Mouse (Mus musculus): Measurements from ENCODE around the gene Slc7a7. TPM values are rescaled to one million over a fixed set of nuclear protein-coding genes. Genes with fewer than 3 reads are reported as not detected.
"Not testable (repeated sequence)": the region's sequence is repeated elsewhere in the genome, so short reads cannot be mapped to it uniquely, and the experiment has no call there.

Slc7a7 gene
- polyA plus RNA-seq, 1 experiment: 19.5 TPM

DNA sequence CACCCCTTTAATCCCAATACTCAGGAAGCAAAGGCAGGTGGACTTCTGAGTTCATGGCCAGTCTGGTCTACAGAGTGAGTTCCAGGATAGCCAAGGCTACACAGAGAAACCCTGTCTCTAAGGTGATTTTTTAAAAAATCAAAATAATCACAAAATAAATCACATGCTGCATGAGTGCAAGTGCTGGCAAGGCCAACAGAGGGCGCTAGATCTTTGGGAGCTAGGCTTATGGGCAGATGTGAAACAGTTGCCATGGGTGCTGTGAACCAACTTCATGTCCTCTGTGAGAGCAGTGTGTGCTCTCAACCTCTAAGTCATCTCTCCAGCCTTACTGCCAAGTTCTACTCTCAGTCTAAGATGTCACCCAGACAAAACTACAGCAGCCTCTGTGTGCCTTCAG lies 63.2 kb downstream of the Slc7a7 start:
- TF ChIP-seq CTCF (IDR thresholded peaks at IDR 0.05; ENCODE audit: control insufficient read depth, insufficient read depth, insufficient replicate concordance, low read depth, low read length): peak; percentile 75; the same call in 1 of the 2 replicates
- no peak for TF ChIP-seq POLR2A (IDR thresholded peaks at IDR 0.05; ENCODE audit: control insufficient read depth, low read depth, low read length)
- Histone ChIP-seq H3K4me1 (ENCODE audit: control insufficient read depth, insufficient read depth, low read length) (no peaks in the 10 kb centered on the region), H3K27ac (ENCODE audit: control insufficient read depth, insufficient read depth, low read depth, low read length) (no peak overlapping the region), H3K36me3 (ENCODE audit: control insufficient read depth, insufficient read depth, low read length) (no peaks in the 10 kb centered on the region), H3K27me3 (ENCODE audit: control insufficient read depth, insufficient read depth, low read length) (no peaks in the 10 kb centered on the region), H3K4me3 (ENCODE audit: control insufficient read depth, low read depth, low read length) (no peak overlapping the region)

DNA sequence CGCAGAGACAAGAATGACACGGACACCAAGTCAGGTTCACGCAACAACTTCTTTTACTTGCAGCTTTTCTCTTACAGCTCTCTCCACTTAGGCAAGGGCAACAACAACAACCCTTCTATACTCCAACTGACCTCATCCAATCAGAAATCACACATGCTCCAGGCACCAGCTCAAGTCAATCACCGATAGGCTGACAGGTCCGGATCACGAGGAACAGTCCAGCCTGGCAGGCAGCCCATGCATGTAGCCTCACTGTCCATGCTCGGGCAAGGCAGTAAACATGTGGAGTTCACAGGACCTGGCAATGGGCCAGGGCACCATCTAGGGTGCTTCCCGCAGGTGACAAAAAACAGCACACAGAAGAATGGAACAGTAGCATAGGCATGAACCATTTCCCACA lies 65.3 kb downstream of the Slc7a7 start:
- Histone ChIP-seq H3K27me3 (ENCODE audit: control insufficient read depth, insufficient read depth, low read length) (no peaks in the 10 kb centered on the region), H3K27ac (ENCODE audit: control insufficient read depth, insufficient read depth, low read depth, low read length) (no peak overlapping the region), H3K4me1 (ENCODE audit: control insufficient read depth, insufficient read depth, low read length) (no peaks in the 10 kb centered on the region), H3K36me3 (ENCODE audit: control insufficient read depth, insufficient read depth, low read length) (no peaks in the 10 kb centered on the region), H3K4me3 (ENCODE audit: control insufficient read depth, low read depth, low read length) (no peak overlapping the region)
- TF ChIP-seq POLR2A (IDR thresholded peaks at IDR 0.05; ENCODE audit: control insufficient read depth, low read depth, low read length) (no peak), CTCF (IDR thresholded peaks at IDR 0.05; ENCODE audit: control insufficient read depth, insufficient read depth, insufficient replicate concordance, low read depth, low read length) (no peak)

DNA sequence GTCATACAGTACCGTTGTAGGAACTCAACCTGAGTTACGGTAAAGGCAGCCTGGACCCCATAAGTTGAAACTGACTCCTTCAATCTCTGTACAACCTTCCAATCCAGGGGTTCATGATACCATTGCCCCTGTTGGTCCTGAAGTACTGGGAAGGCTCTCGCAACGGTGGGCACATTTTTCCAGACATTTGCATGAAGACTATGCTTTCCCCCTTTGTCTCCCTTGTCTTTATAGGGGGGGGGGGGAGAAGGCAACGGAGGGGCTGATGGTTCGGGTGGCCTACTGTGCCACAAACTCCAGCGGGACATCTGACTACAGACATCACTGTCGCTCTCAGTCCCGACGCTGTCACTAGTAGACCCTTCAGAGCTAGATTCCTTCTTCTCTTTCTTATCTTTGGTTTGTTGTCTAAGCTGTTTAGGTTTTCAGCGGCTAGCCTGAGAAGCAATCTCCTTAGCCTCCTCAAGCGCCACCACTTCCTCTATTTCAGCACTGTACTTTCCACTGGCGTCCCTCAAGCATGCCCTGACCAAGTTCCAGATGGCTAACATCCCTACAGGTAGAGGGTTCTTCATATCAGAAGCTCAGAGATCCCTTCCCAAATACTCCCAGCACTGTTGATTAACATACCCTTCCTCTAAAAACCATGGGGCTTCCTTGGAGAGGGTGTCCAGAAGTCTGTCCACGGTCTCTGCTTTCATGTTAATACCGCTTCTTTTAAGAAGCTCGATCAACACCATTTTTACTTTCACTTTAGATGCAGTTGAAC lies 66.6 kb downstream of the Slc7a7 start:
- not testable (repeated sequence) for H3K4me3 ChIP-seq (ENCODE audit: control insufficient read depth, low read depth, low read length); H3K36me3 ChIP-seq (ENCODE audit: control insufficient read depth, insufficient read depth, low read length); H3K4me1 ChIP-seq (ENCODE audit: control insufficient read depth, insufficient read depth, low read length); H3K27me3 ChIP-seq (ENCODE audit: control insufficient read depth, insufficient read depth, low read length); H3K27ac ChIP-seq (ENCODE audit: control insufficient read depth, insufficient read depth, low read depth, low read length)

DNA sequence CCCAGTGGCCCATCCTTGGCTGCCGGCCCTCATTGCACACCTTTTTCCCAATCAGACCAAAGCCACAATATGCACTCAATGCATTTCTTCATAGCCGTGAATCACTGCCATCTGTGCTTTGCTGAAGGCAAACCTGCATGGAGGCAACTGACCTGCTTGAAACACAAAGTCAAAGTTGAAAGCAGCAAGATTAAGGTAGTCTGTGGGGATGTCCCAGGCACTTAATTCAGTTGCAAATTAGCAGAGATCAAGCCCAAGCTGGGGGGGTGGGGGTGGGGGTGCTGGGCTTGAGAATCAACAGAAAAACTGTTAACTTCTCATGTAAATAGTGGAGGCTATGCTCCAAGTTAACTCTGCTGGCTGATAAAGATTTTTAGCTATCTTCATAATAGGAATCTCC lies 75.8 kb downstream of the Slc7a7 start:
- not testable (repeated sequence) for H3K27me3 ChIP-seq (ENCODE audit: control insufficient read depth, insufficient read depth, low read length); H3K27ac ChIP-seq (ENCODE audit: control insufficient read depth, insufficient read depth, low read depth, low read length); H3K36me3 ChIP-seq (ENCODE audit: control insufficient read depth, insufficient read depth, low read length); H3K4me3 ChIP-seq (ENCODE audit: control insufficient read depth, low read depth, low read length); H3K4me1 ChIP-seq (ENCODE audit: control insufficient read depth, insufficient read depth, low read length)

DNA sequence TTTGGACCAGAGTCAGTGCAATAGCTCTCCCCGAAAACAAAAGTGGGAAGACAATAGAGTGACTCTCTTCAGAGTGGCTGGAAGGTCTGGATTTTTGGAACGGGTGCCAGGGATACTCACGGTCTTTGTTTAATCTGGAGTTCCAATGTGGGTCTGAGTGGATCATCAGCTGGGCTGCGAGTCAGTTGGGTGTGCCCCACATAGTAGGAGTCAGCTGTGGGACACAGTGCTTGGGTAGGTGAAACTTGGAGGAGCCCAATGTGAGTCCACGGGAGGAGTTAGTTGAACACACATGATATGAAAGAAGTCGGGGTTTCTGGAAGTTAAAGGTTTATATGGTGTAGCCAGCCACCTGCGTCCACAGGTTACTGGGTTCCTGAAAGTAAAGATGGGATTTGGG lies 76.7 kb downstream of the Slc7a7 start:
- Histone ChIP-seq H3K27me3 (ENCODE audit: control insufficient read depth, insufficient read depth, low read length) (no peaks in the 10 kb centered on the region), H3K4me1 (ENCODE audit: control insufficient read depth, insufficient read depth, low read length) (no peaks in the 10 kb centered on the region), H3K36me3 (ENCODE audit: control insufficient read depth, insufficient read depth, low read length) (no peaks in the 10 kb centered on the region), H3K4me3 (ENCODE audit: control insufficient read depth, low read depth, low read length) (no peak overlapping the region), H3K27ac (ENCODE audit: control insufficient read depth, insufficient read depth, low read depth, low read length) (no peak overlapping the region)
- TF ChIP-seq POLR2A (IDR thresholded peaks at IDR 0.05; ENCODE audit: control insufficient read depth, low read depth, low read length) (no peak), CTCF (IDR thresholded peaks at IDR 0.05; ENCODE audit: control insufficient read depth, insufficient read depth, insufficient replicate concordance, low read depth, low read length) (no peak)

DNA sequence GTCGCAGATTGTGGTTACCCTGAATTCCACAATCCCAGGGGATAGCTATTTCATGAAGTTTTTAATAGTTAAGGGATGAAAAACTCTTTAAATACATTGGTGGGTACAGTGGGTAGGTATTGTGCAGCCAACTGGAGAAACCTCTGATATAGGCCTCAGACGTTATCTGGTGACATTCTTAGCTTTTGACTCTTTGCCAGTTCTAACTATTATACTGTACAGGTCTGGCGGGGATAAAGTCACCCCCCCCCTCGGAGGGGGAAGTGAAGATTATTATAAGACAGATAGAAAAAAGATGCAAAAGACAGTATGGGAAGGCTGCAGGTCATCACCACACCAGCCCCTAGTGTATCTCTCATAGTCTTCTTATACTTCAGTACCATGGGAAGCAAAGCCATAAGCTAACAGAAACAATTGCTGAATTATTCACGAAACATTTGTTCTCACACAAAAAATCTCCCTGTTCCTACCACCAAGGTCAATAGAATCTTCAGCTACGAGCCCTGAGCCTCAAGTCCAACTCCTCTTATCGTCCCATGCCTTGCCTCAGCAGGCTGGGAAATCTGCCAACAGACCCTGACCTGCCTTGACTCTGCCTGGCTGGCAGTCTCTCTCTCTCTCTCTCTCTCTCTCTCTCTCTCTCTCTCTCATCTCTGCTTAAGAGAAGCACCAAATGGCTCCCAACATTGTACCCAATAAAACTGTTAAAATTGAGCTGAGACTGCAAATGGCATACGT lies 84.0 kb downstream of the Slc7a7 start:
- peak overlapping the region; percentile 78 for H3K27ac ChIP-seq (ENCODE audit: control insufficient read depth, insufficient read depth, low read depth, low read length)

DNA sequence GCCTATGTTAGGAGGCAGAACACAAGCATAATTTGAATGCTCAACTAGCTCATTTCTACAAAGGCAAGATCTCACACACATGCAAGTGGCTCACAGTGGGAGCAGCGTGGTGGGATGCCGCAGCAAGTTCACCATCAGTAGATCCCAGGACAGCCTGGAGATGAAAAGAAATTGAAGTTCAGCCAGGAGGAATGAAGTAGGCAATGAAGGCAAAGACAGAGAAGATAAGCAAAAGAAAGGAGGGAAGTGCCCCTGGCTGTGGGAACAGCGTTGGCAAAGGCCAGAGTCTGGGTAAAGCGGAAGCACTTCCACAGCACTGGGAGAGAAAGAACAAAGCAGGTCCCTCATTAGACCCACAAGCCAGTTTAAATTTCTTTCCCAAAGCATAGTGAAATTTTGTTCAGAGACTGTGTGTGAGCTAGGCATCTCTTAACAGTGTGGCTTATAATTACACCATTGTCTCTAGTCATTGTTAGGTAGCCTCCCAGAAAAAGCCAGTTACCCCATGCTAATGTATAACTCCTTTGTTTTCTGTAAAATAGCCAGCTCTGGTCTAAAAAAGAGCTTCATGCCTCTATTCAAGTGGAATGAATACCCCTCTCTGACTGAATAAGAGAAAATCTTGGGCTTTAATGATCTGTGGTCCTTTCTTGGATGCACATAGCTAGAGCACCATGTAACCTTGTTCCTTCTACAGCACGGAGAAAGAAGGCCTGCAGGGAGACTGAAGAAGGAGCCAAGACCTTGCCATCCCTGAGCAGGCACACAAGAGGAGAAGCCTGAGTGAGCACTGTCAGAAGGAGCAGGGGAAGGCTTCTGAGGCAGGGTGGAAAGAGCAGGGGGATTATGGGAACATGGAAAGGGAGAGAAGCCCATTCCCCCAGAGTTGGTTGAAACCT lies 85.2 kb downstream of the Slc7a7 start:
- Histone ChIP-seq H3K36me3 (ENCODE audit: control insufficient read depth, insufficient read depth, low read length) (no peaks in the 10 kb centered on the region), H3K27me3 (ENCODE audit: control insufficient read depth, insufficient read depth, low read length) (no peaks in the 10 kb centered on the region), H3K27ac (ENCODE audit: control insufficient read depth, insufficient read depth, low read depth, low read length) (peak overlapping the region; percentile 82), H3K4me3 (ENCODE audit: control insufficient read depth, low read depth, low read length) (no peak overlapping the region), H3K4me1 (ENCODE audit: control insufficient read depth, insufficient read depth, low read length) (peaks cover 4% of the 10 kb centered on the region)
- TF ChIP-seq CTCF (IDR thresholded peaks at IDR 0.05; ENCODE audit: control insufficient read depth, insufficient read depth, insufficient replicate concordance, low read depth, low read length): no peak
- TF ChIP-seq POLR2A (IDR thresholded peaks at IDR 0.05; ENCODE audit: control insufficient read depth, low read depth, low read length): no peak

More for the DNA sequence above, 84.0 kb downstream of the Slc7a7 start:
- Histone ChIP-seq H3K4me3 (ENCODE audit: control insufficient read depth, low read depth, low read length) (no peak overlapping the region), H3K4me1 (ENCODE audit: control insufficient read depth, insufficient read depth, low read length) (peaks cover 4% of the 10 kb centered on the region), H3K27me3 (ENCODE audit: control insufficient read depth, insufficient read depth, low read length) (no peaks in the 10 kb centered on the region), H3K36me3 (ENCODE audit: control insufficient read depth, insufficient read depth, low read length) (no peaks in the 10 kb centered on the region)
- TF ChIP-seq POLR2A (IDR thresholded peaks at IDR 0.05; ENCODE audit: control insufficient read depth, low read depth, low read length) (no peak), CTCF (IDR thresholded peaks at IDR 0.05; ENCODE audit: control insufficient read depth, insufficient read depth, insufficient replicate concordance, low read depth, low read length) (no peak)

Data from testis, adult 2 months (tissue).